8 mouse cellular contexts compared by ENCODE assay signal in the genomic region with DNA sequence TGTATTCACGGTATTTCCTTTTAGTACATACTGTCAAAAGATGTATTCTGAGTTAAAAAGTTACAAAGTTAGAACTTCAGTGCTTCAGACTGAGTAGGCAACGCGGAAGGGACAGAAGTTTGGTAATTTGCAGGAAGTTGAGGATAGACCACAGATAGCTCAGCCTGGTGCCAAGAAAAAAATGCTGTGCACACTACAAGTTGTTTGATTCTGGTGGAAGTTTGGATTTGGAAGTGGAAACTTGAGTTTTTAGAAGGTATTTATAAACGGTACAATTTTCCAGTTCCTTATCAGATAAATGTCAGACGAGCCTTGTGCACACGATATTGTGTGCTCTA. TPM values are rescaled to one million over a fixed set of nuclear protein-coding genes. Genes with fewer than 3 reads are reported as not detected.
A peak's percentile ranks its signal among the peaks of the same experiment; 100 is the strongest.
DNase-seq lines count a peak whose midpoint lies in the region; ATAC-seq and TF ChIP-seq lines count a peak whose summit lies in the region.

No protein-coding gene starts in this region.

- peak overlapping the region; percentile 91 for H3K9ac ChIP-seq in heart, embryonic 13.5 days
- H3K9ac ChIP-seq in ES-Bruce4 (ENCODE audit: low read depth, poor library complexity, severe bottlenecking): peak overlapping the region; percentile 92
- H3K9ac ChIP-seq in forebrain, postnatal 0 days: peak overlapping the region; percentile 90; the same call in 1 of the 2 replicates

- no peak for DNase-seq in heart, postnatal 4 days
- no peak for DNase-seq in forebrain, postnatal 0 days
- peak; percentile 34 for DNase-seq in lung, postnatal 36 days
- no peak for DNase-seq in right cerebral cortex, adult 2 months (ENCODE audit: low spot score in 2 of 2)
- DNase-seq in MN1 (ENCODE audit: low spot score): no peak
- no peak for DNase-seq in left cerebral cortex, adult 8-10 months (ENCODE audit: low spot score in 2 of 2)

- no peak overlapping the region for H3K27ac ChIP-seq in heart, embryonic 13.5 days (replicated peaks)
- H3K27ac ChIP-seq in ES-Bruce4 (ENCODE audit: insufficient read depth, low read length): no peak overlapping the region
- no peak overlapping the region for H3K27ac ChIP-seq in forebrain, postnatal 0 days (ENCODE audit: low read depth, low read length)

- WGBS in heart, embryonic 13.5 days: 4% methylated on average over 6 of the region's 6 CpGs
- 25% methylated on average over 6 of the region's 6 CpGs for WGBS in forebrain, postnatal 0 days

- no peak for TF ChIP-seq EP300 in ES-Bruce4 (IDR thresholded peaks at IDR 0.05; ENCODE audit: insufficient read depth, low read depth, low read length)

- H3K27me3 ChIP-seq in heart, embryonic 13.5 days (replicated peaks): no peaks in the 10 kb centered on the region
- no peaks in the 10 kb centered on the region; the same call in 1 of the 2 replicates for H3K27me3 ChIP-seq in ES-Bruce4 (ENCODE audit: control insufficient read depth, insufficient read depth, low read length, poor library complexity, severe bottlenecking)
- H3K27me3 ChIP-seq in forebrain, postnatal 0 days (ENCODE audit: insufficient read depth, low read length): no peaks in the 10 kb centered on the region

- H3K4me1 ChIP-seq in heart, embryonic 13.5 days: peaks cover 37% of the 10 kb centered on the region
- H3K4me1 ChIP-seq in ES-Bruce4 (ENCODE audit: control insufficient read depth, insufficient read depth, low read length): no peaks in the 10 kb centered on the region
- H3K4me1 ChIP-seq in forebrain, postnatal 0 days (ENCODE audit: insufficient read depth): no peaks in the 10 kb centered on the region

- peak overlapping the region; percentile 70 for H3K4me3 ChIP-seq in heart, embryonic 13.5 days
- H3K4me3 ChIP-seq in ES-Bruce4 (ENCODE audit: low read depth, low read length): peak overlapping the region; percentile 73
- peak overlapping the region; percentile 87 for H3K4me3 ChIP-seq in forebrain, postnatal 0 days (ENCODE audit: low read depth, low read length)

- no peak for ATAC-seq in heart, embryonic 13.5 days (ENCODE audit: extremely low read depth, insufficient number of reproducible peaks, low FRiP score, low TSS enrichment)
- ATAC-seq in forebrain, postnatal 0 days: no peak

- no peak for TF ChIP-seq POLR2A in ES-Bruce4 (IDR thresholded peaks at IDR 0.05; ENCODE audit: insufficient read depth, low read length)

- no peaks in the 10 kb centered on the region for H3K36me3 ChIP-seq in heart, embryonic 13.5 days
- H3K36me3 ChIP-seq in ES-Bruce4 (ENCODE audit: control insufficient read depth, insufficient read depth, low read length, poor library complexity, severe bottlenecking): no peaks in the 10 kb centered on the region
- H3K36me3 ChIP-seq in forebrain, postnatal 0 days (ENCODE audit: insufficient read depth): no peaks in the 10 kb centered on the region

- TF ChIP-seq CTCF in ES-Bruce4 (IDR thresholded peaks at IDR 0.05; ENCODE audit: low read depth, low read length): no peak
- TF ChIP-seq CTCF in forebrain, postnatal 0 days (IDR thresholded peaks at IDR 0.05; ENCODE audit: low read depth): no peak

- H3K9me3 ChIP-seq in heart, embryonic 13.5 days: no peaks in the 10 kb centered on the region
- H3K9me3 ChIP-seq in ES-Bruce4 (replicated peaks; ENCODE audit: control insufficient read depth, insufficient read depth, low read length, poor library complexity, severe bottlenecking): 0 out of 2 replicates have a peak, but pooled peaks cover 6% of the 10 kb centered on the region
- H3K9me3 ChIP-seq in forebrain, postnatal 0 days (ENCODE audit: low read length): no peaks in the 10 kb centered on the region

- peak overlapping the region; percentile 74 for H3K4me2 ChIP-seq in heart, embryonic 13.5 days
- peak overlapping the region; percentile 84 for H3K4me2 ChIP-seq in forebrain, postnatal 0 days (ENCODE audit: low read depth)

RNA-seq across cellular contexts. Expression of a gene that starts 1.0 kb away (rescaled TPM):
- polyA plus RNA-seq in heart, embryonic 13.5 days (2015; fragmentation: Nextera tagmentation; extraction: Ambion mirVana): 2.4 and 2.8 TPM in 2 replicates
- 10 to 100 TPM; 18.5 to 19.4 TPM for total RNA-seq in heart, postnatal 4 days (2021)
- polyA plus RNA-seq in ES-Bruce4 (2011; ENCODE audit: insufficient read depth, insufficient read length, low read depth, missing spikeins): 41.5 and 42.5 TPM in 2 replicates
- 14.2 and 18.2 TPM in 2 replicates for total RNA-seq in forebrain, postnatal 0 days (2014; rRNA removed)
- 1.1 and 1.7 TPM in 2 replicates for polyA plus RNA-seq in forebrain, postnatal 0 days (2015; fragmentation: Nextera tagmentation; extraction: Ambion mirVana)
- 10 to 100 TPM; 11.6 to 12.7 (median 12.0) TPM for total RNA-seq in left cerebral cortex, adult 8-10 months (2022)
